Mouse (Mus musculus) hindbrain, embryonic 16.5 days (tissue): ENCODE results near the gene Gemin7. TPM values are rescaled to one million over a fixed set of nuclear protein-coding genes. Genes with fewer than 3 reads are reported as not detected.

ENCODE experiments used
- ATAC-seq: fragments of 200-750 bp; cut with Nextera tagmentation; 2 replicates; pipeline ENCODE4 v1.8.0; 2017; ENCODE audit warnings: moderate TSS enrichment, moderate library complexity
- H3K27ac ChIP-seq: fragments of 300-500 bp; sonication (generic); 2 replicates; pipeline ENCODE4 v1.5.1; 2014; ENCODE audit warnings: low read depth, mild to moderate bottlenecking, control low read depth, low read length, moderate library complexity
- H3K27me3 ChIP-seq: fragments of 300-500 bp; sonication (generic); replicated peaks from 2 replicates; pipeline ENCODE4 v1.6.1; 2014; ENCODE audit warnings: low read length; ENCODE audit not compliant: control insufficient read depth, insufficient read depth
- H3K36me3 ChIP-seq: fragments of 300-500 bp; sonication (generic); 2 replicates; pipeline ENCODE4 v1.6.1; 2014; ENCODE audit warnings: mild to moderate bottlenecking, low read length, moderate library complexity, mixed read lengths; ENCODE audit not compliant: control insufficient read depth, insufficient read depth
- H3K4me1 ChIP-seq: fragments of 300-500 bp; sonication (generic); 2 replicates; pipeline ENCODE4 v1.6.1; 2014; ENCODE audit warnings: low read depth, low read length; ENCODE audit not compliant: control insufficient read depth, insufficient read depth
- H3K4me2 ChIP-seq: fragments of 300-500 bp; sonication (generic); 2 replicates; pipeline ENCODE4 v1.6.1; 2014; ENCODE audit warnings: mild to moderate bottlenecking, low read length, control low read depth, moderate library complexity
- H3K4me3 ChIP-seq: fragments of 300-500 bp; sonication (generic); 2 replicates; pipeline ENCODE4 v1.5.1; 2014; ENCODE audit warnings: mild to moderate bottlenecking, low read length, control low read depth, moderate library complexity
- H3K9ac ChIP-seq: fragments of 300-500 bp; sonication (generic); 2 replicates; pipeline ENCODE4 v1.6.1; 2014; ENCODE audit warnings: low read depth, mild to moderate bottlenecking, control low read depth, low read length, moderate library complexity
- H3K9me3 ChIP-seq: fragments of 300-500 bp; sonication (generic); 2 replicates; pipeline ENCODE4 v1.6.1; 2014; ENCODE audit warnings: mild to moderate bottlenecking, low read length, moderate library complexity; ENCODE audit not compliant: control insufficient read depth
- WGBS: fragments of 180-500 bp; shearing (Covaris S2); extraction: QIAGEN DNeasy Blood & Tissue Kit; methylation state at CpG from one replicate; pipeline ENCODE4 v1.1.7; 2014; 5-methylcytosine and 5-hydroxymethylcytosine counted together
- polyA plus RNA-seq: library from polyadenylated mRNA; unstranded; fragments of >200 nt; fragmentation: Nextera tagmentation; extraction: Ambion mirVana; gene quantifications from 2 replicates; pipeline ENCODE4 v1.2.1, GENCODE M21; 2015

The Gemin7 gene
- 147 and 162 TPM in 2 replicates for polyA plus RNA-seq

GRCm38 (mm10) chr7:19577141-19577852, at the start of gene Gemin7, which contains the start of gene Zfp296:
Gene Gemin7 (minus strand): TSS chr7:19577595.
Gene Zfp296 (plus strand): TSS chr7:19577287.
- H3K4me1 ChIP-seq = peaks cover 16% of the 10 kb centered on the region
- WGBS = 2% methylated on average over 56 of the region's 56 CpGs
- H3K27ac ChIP-seq = no peak within 1 kb of the TSS
- H3K9ac ChIP-seq = peak within 1 kb of the TSS; percentile 33
- peaks cover 33% of the 10 kb centered on the region for H3K27me3 ChIP-seq
- no peaks in the 10 kb centered on the region for H3K9me3 ChIP-seq
- peaks cover 14% of the 10 kb centered on the region for H3K36me3 ChIP-seq
- peak within 1 kb of the TSS; percentile 60 for H3K4me2 ChIP-seq
- H3K4me3 ChIP-seq = peak within 1 kb of the TSS; percentile 34
- no peak for ATAC-seq

GRCm38 (mm10) chr7:19623433-19623832, 46.0 kb upstream of the Gemin7 start:
- no peak for ATAC-seq
- H3K4me3 ChIP-seq = no peak overlapping the region
- WGBS = 71% methylated on average over 2 of the region's 2 CpGs
- peaks cover 6% of the 10 kb centered on the region; the same call in 1 of the 2 replicates for H3K4me1 ChIP-seq
- no peak overlapping the region for H3K4me2 ChIP-seq
- H3K9me3 ChIP-seq = no peaks in the 10 kb centered on the region
- no peaks in the 10 kb centered on the region for H3K27me3 ChIP-seq
- H3K36me3 ChIP-seq = no peaks in the 10 kb centered on the region
- H3K9ac ChIP-seq = no peak overlapping the region
- H3K27ac ChIP-seq = no peak overlapping the region

- 42% methylated on average over 6 of the region's 6 CpGs for WGBS
- no peak overlapping the region for H3K4me3 ChIP-seq
- H3K27me3 ChIP-seq = no peaks in the 10 kb centered on the region
- no peaks in the 10 kb centered on the region for H3K36me3 ChIP-seq
- no peak overlapping the region for H3K27ac ChIP-seq
- H3K4me2 ChIP-seq = no peak overlapping the region
- H3K9ac ChIP-seq = no peak overlapping the region
- H3K4me1 ChIP-seq = peaks cover 6% of the 10 kb centered on the region; the same call in 1 of the 2 replicates
- no peaks in the 10 kb centered on the region for H3K9me3 ChIP-seq
- no peak for ATAC-seq
These were observed 44.8 kb upstream of the Gemin7 start for GRCm38 (mm10) chr7:19622241-19622640.

- Histone ChIP-seq H3K9ac (no peak overlapping the region), H3K27me3 (no peaks in the 10 kb centered on the region), H3K9me3 (no peaks in the 10 kb centered on the region), H3K36me3 (no peaks in the 10 kb centered on the region), H3K4me1 (peaks cover 6% of the 10 kb centered on the region; the same call in 1 of the 2 replicates), H3K27ac (no peak overlapping the region), H3K4me3 (no peak overlapping the region), H3K4me2 (no peak overlapping the region)
- WGBS = 86% methylated on average over 7 of the region's 7 CpGs
- ATAC-seq = no peak
These were observed 43.4 kb upstream of the Gemin7 start for GRCm38 (mm10) chr7:19620811-19621210.

- peak overlapping the region; percentile 33 for H3K4me3 ChIP-seq
- no peaks in the 10 kb centered on the region for H3K27me3 ChIP-seq
- 8% methylated on average over 35 of the region's 35 CpGs for WGBS
- no peaks in the 10 kb centered on the region for H3K9me3 ChIP-seq
- ATAC-seq = peak; percentile 80
- peaks cover 6% of the 10 kb centered on the region; the same call in 1 of the 2 replicates for H3K4me1 ChIP-seq
- H3K4me2 ChIP-seq = peak overlapping the region; percentile 57
- H3K9ac ChIP-seq = peak overlapping the region; percentile 66
- no peaks in the 10 kb centered on the region for H3K36me3 ChIP-seq
- H3K27ac ChIP-seq = no peak overlapping the region
These were observed 41.8 kb upstream of the Gemin7 start for GRCm38 (mm10) chr7:19619004-19619801.

- no peak overlapping the region for H3K4me2 ChIP-seq
- no peak for ATAC-seq
- no peaks in the 10 kb centered on the region for H3K9me3 ChIP-seq
- H3K4me3 ChIP-seq = no peak overlapping the region
- H3K27me3 ChIP-seq = no peaks in the 10 kb centered on the region
- H3K9ac ChIP-seq = no peak overlapping the region
- WGBS = 90% methylated on average over 12 of the region's 12 CpGs
- H3K36me3 ChIP-seq = 0 out of 2 replicates have a peak, but pooled peaks cover 5% of the 10 kb centered on the region
- H3K4me1 ChIP-seq = peaks cover 6% of the 10 kb centered on the region; the same call in 1 of the 2 replicates
- no peak overlapping the region for H3K27ac ChIP-seq
These were observed 37.7 kb upstream of the Gemin7 start for GRCm38 (mm10) chr7:19615036-19615577.

GRCm38 (mm10) chr7:19610969-19611368, 33.6 kb upstream of the Gemin7 start:
- no peaks in the 10 kb centered on the region for H3K9me3 ChIP-seq
- no peak overlapping the region for H3K4me2 ChIP-seq
- H3K4me3 ChIP-seq = no peak overlapping the region
- H3K9ac ChIP-seq = no peak overlapping the region
- ATAC-seq = no peak
- 0 out of 2 replicates have a peak, but pooled peaks cover 5% of the 10 kb centered on the region for H3K36me3 ChIP-seq
- H3K4me1 ChIP-seq = no peaks in the 10 kb centered on the region
- 75% methylated on average over 5 of the region's 5 CpGs for WGBS
- no peak overlapping the region for H3K27ac ChIP-seq
- H3K27me3 ChIP-seq = no peaks in the 10 kb centered on the region

- no peaks in the 10 kb centered on the region for H3K27me3 ChIP-seq
- H3K9ac ChIP-seq = no peak overlapping the region
- no peaks in the 10 kb centered on the region for H3K4me1 ChIP-seq
- ATAC-seq = no peak
- no peaks in the 10 kb centered on the region for H3K9me3 ChIP-seq
- H3K27ac ChIP-seq = no peak overlapping the region
- H3K36me3 ChIP-seq = 0 out of 2 replicates have a peak, but pooled peaks cover 5% of the 10 kb centered on the region
- H3K4me3 ChIP-seq = no peak overlapping the region
- 92% methylated on average over 11 of the region's 12 CpGs for WGBS
- no peak overlapping the region for H3K4me2 ChIP-seq
These were observed 32.4 kb upstream of the Gemin7 start for GRCm38 (mm10) chr7:19609641-19610332.
